Mouse (Mus musculus): ENCODE measurements at regions not wholly inside any gene's neighbourhood (a gene's known extent, or its start where the extent isn't known, plus 50 kb on each side); places are given as distances from the start of the nearest gene placed in this dataset.

- Histone ChIP-seq H3K9ac (ENCODE audit: low read length) (no peak overlapping the region), H3K4me1 (ENCODE audit: control insufficient read depth, insufficient read depth, low read length) (no peaks in the 10 kb centered on the region), H3K27me3 (replicated peaks; ENCODE audit: control insufficient read depth, insufficient read depth, low read length) (no peaks in the 10 kb centered on the region), H3K9me3 (replicated peaks; ENCODE audit: control insufficient read depth, low read length) (no peaks in the 10 kb centered on the region), H3K36me3 (ENCODE audit: control insufficient read depth, insufficient read depth, low read length) (no peaks in the 10 kb centered on the region), H3K27ac (ENCODE audit: low read depth, low read length) (no peak overlapping the region), H3K4me2 (ENCODE audit: low read length) (no peak overlapping the region), H3K4me3 (ENCODE audit: low read depth, low read length) (no peak overlapping the region)
- 89% methylated on average over 2 of the region's 2 CpGs for WGBS
- ATAC-seq = no peak
- no peak for DNase-seq (ENCODE audit: low spot score)
These were observed 85.2 kb upstream of the Hapln1 start for GRCm38 (mm10) chr13:89454249-89455018.

GRCm38 (mm10) chr13:89463746-89464145 lies 75.8 kb upstream of the Hapln1 start:
- WGBS = 91% methylated on average over 4 of the region's 4 CpGs

More at GRCm38 (mm10) chr13:89463746-89464145, 75.8 kb upstream of the Hapln1 start:
- Histone ChIP-seq H3K27me3 (replicated peaks; ENCODE audit: control insufficient read depth, insufficient read depth, low read length) (no peaks in the 10 kb centered on the region), H3K27ac (ENCODE audit: low read depth, low read length) (no peak overlapping the region), H3K4me1 (ENCODE audit: control insufficient read depth, insufficient read depth, low read length) (no peaks in the 10 kb centered on the region), H3K4me3 (ENCODE audit: low read depth, low read length) (no peak overlapping the region), H3K9ac (ENCODE audit: low read length) (no peak overlapping the region), H3K9me3 (replicated peaks; ENCODE audit: control insufficient read depth, low read length) (no peaks in the 10 kb centered on the region), H3K4me2 (ENCODE audit: low read length) (no peak overlapping the region), H3K36me3 (ENCODE audit: control insufficient read depth, insufficient read depth, low read length) (no peaks in the 10 kb centered on the region)
- ATAC-seq (no peak), DNase-seq (ENCODE audit: low spot score) (no peak)

Data from forebrain, embryonic 14.5 days (tissue).